Mouse (Mus musculus) neural tube, embryonic 13.5 days (tissue): ENCODE measurements around the gene Ankmy2. TPM values are rescaled to one million over a fixed set of nuclear protein-coding genes. Genes with fewer than 3 reads are reported as not detected.

Experiments used
- ATAC-seq: fragments of 200-750 bp; cut with Nextera tagmentation; 2 replicates; pipeline ENCODE4 v1.8.0; 2017; ENCODE audit warnings: low read depth, mild to moderate bottlenecking, moderate TSS enrichment, moderate library complexity
- H3K27ac ChIP-seq: fragments of 300-500 bp; sonication (generic); replicated peaks from 2 replicates; pipeline ENCODE4 v1.5.1; 2015; ENCODE audit warnings: moderate library complexity, mild to moderate bottlenecking, inconsistent platforms
- H3K27me3 ChIP-seq: fragments of 300-500 bp; sonication (generic); 2 replicates; pipeline ENCODE4 v1.6.1; 2015; ENCODE audit warnings: mild to moderate bottlenecking, inconsistent platforms
- H3K36me3 ChIP-seq: fragments of 300-500 bp; sonication (generic); 2 replicates; pipeline ENCODE4 v1.6.1; 2015; ENCODE audit warnings: mild to moderate bottlenecking, inconsistent platforms
- H3K4me1 ChIP-seq: fragments of 300-500 bp; sonication (generic); replicated peaks from 2 replicates; pipeline ENCODE4 v1.6.1; 2015; ENCODE audit warnings: inconsistent platforms
- H3K4me2 ChIP-seq: fragments of 300-500 bp; sonication (generic); 2 replicates; pipeline ENCODE4 v1.6.1; 2015; ENCODE audit warnings: inconsistent platforms, mild to moderate bottlenecking, moderate library complexity
- H3K4me3 ChIP-seq: fragments of 300-500 bp; sonication (generic); 2 replicates; pipeline ENCODE4 v1.5.1; 2015; ENCODE audit warnings: mild to moderate bottlenecking, inconsistent platforms
- H3K9ac ChIP-seq: fragments of 300-500 bp; sonication (generic); 2 replicates; pipeline ENCODE4 v1.6.1; 2015; ENCODE audit warnings: moderate library complexity, mild to moderate bottlenecking, inconsistent platforms
- H3K9me3 ChIP-seq: fragments of 300-500 bp; sonication (generic); 2 replicates; pipeline ENCODE4 v1.6.1; 2016; ENCODE audit warnings: inconsistent platforms
- WGBS: fragments of 180-500 bp; shearing (Covaris S2); methylation state at CpG from one replicate; pipeline ENCODE4 v1.1.7; 2015; 5-methylcytosine and 5-hydroxymethylcytosine counted together
- polyA plus RNA-seq: library from polyadenylated mRNA; unstranded; fragments of >200 nt; fragmentation: Nextera tagmentation; extraction: Ambion mirVana; gene quantifications from 2 replicates; pipeline ENCODE4 v1.2.1, GENCODE M21; 2015

Ankmy2 gene
- polyA plus RNA-seq, 1 experiment from 2014 or later, result 58.3 TPM

DNA sequence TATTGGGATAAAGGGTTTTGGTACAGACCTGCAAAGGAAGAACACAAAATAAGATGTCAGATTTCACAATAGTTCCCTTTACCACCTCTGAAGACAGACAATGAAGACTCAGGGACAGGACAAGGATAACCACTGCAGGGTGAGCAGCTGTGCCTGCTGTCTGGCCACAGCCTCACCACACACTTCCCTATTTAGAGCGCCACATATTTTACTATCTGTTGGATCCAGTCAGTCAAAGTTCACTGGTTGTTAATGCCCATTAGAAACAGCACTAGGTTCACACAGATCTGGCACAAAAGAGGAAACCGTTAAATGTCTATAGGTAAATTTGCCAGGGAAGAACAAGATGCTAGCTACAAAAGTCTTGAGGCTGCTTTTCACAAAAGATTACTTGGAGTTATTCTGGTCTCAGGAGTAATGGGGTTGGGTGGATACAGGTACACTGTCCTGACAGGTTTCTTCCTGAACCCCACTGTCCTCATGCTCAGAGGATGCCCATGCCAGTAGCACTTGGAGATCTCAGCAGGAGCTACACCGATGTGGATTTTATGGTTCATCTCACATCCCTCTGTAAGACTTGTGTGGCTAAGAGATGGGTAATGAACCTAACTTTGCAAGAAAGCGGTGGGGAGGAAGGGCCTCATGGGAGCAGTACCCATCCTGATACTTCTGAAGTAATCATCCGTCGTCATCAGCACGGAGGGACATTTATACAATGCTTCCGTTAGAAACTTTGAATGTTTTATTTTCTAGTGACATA, 57.7 kb downstream of the Ankmy2 start:
- Histone ChIP-seq H3K36me3 (no peaks in the 10 kb centered on the region), H3K27me3 (no peaks in the 10 kb centered on the region), H3K4me1 (no peaks in the 10 kb centered on the region), H3K27ac (no peak overlapping the region), H3K4me2 (no peak overlapping the region), H3K4me3 (no peak overlapping the region), H3K9ac (no peak overlapping the region), H3K9me3 (no peaks in the 10 kb centered on the region)
- WGBS, result 47% methylated on average over 8 of the region's 8 CpGs
- ATAC-seq, result 0 out of 2 replicates have a peak, but pooled peaks have one; percentile 49

DNA sequence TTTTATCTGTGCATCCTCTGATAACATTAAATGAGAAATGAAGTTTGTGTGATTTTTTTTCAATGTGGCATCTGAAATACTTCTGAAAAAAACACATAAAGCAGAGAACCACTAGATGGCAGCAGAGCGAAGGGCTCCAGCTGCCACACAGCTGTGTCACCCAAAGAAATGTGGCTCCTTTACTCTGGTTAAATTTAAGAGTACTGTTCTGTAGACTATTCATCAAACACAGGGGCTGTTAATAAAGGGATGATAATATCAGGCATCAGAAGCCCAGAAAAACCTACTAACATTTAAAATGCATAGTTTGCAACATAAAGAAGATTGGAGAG, 58.2 kb downstream of the Ankmy2 start:
- 0% methylated on average over 1 of the region's 1 CpGs for WGBS
- Histone ChIP-seq H3K4me1 (no peaks in the 10 kb centered on the region), H3K9ac (no peak overlapping the region), H3K4me2 (no peak overlapping the region), H3K4me3 (no peak overlapping the region), H3K27me3 (no peaks in the 10 kb centered on the region), H3K36me3 (no peaks in the 10 kb centered on the region), H3K9me3 (no peaks in the 10 kb centered on the region), H3K27ac (no peak overlapping the region)
- ATAC-seq, result peak; percentile 88

DNA sequence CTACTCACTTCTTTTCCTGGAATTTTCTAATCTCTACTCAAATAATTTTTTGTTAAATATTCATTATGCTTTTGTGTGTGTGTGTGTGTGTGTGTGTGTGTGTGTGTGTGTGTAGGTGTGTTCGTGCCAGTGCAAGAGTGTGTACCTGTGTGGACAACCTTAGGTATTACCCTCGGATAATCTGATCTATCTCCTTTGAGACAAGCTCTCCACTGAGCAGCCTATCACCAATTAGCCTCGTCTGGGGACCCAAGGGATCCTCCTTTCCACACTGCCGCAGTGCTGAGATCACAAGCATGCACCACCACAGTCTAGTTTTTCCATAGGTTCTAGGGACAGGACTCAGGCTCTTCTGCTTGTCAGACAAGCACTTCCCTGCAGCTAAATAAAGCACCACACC, 59.3 kb downstream of the Ankmy2 start:
- Histone ChIP-seq H3K4me1 (no peaks in the 10 kb centered on the region), H3K36me3 (no peaks in the 10 kb centered on the region), H3K4me2 (no peak overlapping the region), H3K27ac (no peak overlapping the region), H3K4me3 (no peak overlapping the region), H3K27me3 (no peaks in the 10 kb centered on the region), H3K9me3 (no peaks in the 10 kb centered on the region), H3K9ac (no peak overlapping the region)
- WGBS, result 62% methylated on average over 4 of the region's 4 CpGs
- ATAC-seq, result no peak

DNA sequence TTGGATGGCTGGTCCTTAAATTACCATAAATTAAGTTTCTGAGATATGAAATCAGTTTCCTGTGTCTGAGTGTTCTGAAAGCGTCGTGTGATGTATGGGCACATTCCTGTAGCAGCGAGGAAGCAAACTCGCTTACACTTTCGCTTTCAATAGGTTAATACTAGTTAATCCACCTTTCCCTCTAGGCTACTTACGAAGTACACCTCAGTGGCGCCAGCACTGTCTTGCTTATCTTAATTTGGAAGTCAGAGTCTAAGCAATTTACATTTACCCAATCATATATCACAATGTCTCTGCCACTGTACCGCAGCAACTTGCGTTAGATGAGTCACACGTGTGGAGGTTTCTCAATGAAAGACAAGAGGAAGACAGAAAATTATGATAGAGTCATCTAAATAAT, 60.0 kb downstream of the Ankmy2 start:
- H3K4me1 ChIP-seq, result no peaks in the 10 kb centered on the region
- H3K9ac ChIP-seq, result no peak overlapping the region
- H3K27ac ChIP-seq, result no peak overlapping the region
- H3K4me2 ChIP-seq, result no peak overlapping the region
- WGBS, result 81% methylated on average over 10 of the region's 10 CpGs
- ATAC-seq, result no peak
- H3K4me3 ChIP-seq, result no peak overlapping the region
- no peaks in the 10 kb centered on the region for H3K27me3 ChIP-seq
- no peaks in the 10 kb centered on the region for H3K9me3 ChIP-seq
- no peaks in the 10 kb centered on the region for H3K36me3 ChIP-seq

DNA sequence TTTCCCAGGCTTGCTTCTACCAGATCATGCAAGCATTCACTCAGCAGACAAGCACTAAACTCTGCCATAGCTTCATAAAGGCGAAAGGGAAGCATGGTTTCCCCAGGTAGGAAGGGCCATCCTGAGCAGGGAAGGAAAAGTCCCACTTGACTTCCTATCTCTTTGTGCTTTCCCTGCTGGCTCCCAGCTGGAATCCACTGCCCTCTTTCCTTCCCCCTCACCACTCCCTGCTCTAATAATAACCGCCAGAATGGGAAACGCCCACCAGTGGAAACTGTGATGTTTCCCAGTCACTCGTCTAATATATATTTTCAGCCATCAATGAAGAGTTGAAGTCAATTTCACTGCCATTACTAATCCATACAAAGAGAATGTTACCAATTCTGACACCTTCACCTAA, 67.5 kb downstream of the Ankmy2 start:
- no peak for ATAC-seq
- 80% methylated on average over 4 of the region's 4 CpGs for WGBS
- no peaks in the 10 kb centered on the region for H3K27me3 ChIP-seq
- no peaks in the 10 kb centered on the region for H3K9me3 ChIP-seq
- H3K9ac ChIP-seq, result no peak overlapping the region
- no peak overlapping the region for H3K4me3 ChIP-seq
- no peak overlapping the region for H3K27ac ChIP-seq
- no peak overlapping the region for H3K4me2 ChIP-seq
- no peaks in the 10 kb centered on the region for H3K36me3 ChIP-seq
- no peaks in the 10 kb centered on the region for H3K4me1 ChIP-seq

DNA sequence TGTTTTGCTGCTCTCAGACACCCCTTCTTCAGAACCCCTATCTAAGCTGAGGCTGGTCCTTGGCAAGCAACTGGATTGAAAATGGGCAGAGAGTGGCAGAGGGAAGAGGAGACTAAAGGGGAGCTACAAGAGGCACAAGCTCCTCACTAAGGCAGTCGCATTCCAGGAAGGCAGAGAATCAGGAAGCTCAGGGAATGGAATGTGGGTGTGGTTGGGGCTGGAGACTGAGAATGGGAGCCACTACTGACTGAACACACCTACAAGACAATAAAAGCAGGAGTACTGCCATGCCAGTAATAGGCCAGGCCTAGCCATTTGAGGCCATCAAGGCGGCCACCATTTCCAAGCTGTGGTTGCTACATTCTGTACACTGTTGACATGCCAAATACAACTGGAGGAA, 74.5 kb downstream of the Ankmy2 start:
- Histone ChIP-seq H3K9me3 (no peaks in the 10 kb centered on the region), H3K9ac (no peak overlapping the region), H3K27me3 (no peaks in the 10 kb centered on the region), H3K36me3 (no peaks in the 10 kb centered on the region), H3K4me2 (no peak overlapping the region), H3K4me3 (no peak overlapping the region), H3K4me1 (no peaks in the 10 kb centered on the region), H3K27ac (no peak overlapping the region)
- WGBS, result 86% methylated on average over 2 of the region's 2 CpGs
- no peak for ATAC-seq

DNA sequence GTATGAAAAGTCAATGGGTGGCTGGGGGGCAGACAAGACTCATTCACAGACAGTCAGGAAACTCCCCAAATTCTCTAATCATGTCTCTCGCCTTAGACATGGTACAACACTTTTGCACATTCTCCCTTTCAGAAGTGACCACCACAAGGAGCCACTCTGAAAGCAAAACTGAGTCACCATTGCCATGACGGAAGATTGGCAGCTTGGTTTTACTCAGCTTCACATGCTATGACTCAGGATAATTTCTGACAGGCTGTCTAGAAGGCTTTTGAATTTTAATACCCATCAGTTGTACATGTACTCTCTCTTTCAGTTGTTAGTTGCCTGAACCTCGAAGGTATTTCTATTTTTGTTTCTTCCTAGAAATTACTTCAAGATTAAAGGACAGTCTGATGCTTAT, 84.3 kb downstream of the Ankmy2 start:
- Histone ChIP-seq H3K4me2 (no peak overlapping the region), H3K27me3 (no peaks in the 10 kb centered on the region), H3K4me1 (no peaks in the 10 kb centered on the region), H3K36me3 (no peaks in the 10 kb centered on the region), H3K4me3 (no peak overlapping the region), H3K9ac (no peak overlapping the region), H3K27ac (no peak overlapping the region), H3K9me3 (no peaks in the 10 kb centered on the region)
- WGBS, result 91% methylated on average over 3 of the region's 3 CpGs
- no peak for ATAC-seq

Other genes with a start within 250 kb of the Ankmy2 start
- gene Agr3, start 231.5 kb upstream of the Ankmy2 start, polyA plus RNA-seq, result not detected in 2 replicates
- gene Agr2, start 164.2 kb upstream of the Ankmy2 start, polyA plus RNA-seq, result 0.40 TPM in 1 of 2 replicates, not detected in the other
- 392 and 398 TPM in 2 replicates for gene Tspan13, start 114.6 kb upstream of the Ankmy2 start, polyA plus RNA-seq
- gene Bzw2, start 966 bp downstream of the Ankmy2 start, polyA plus RNA-seq, result 389 and 400 TPM in 2 replicates
- not detected in 2 replicates for gene Lrrc72, start 96.3 kb downstream of the Ankmy2 start, polyA plus RNA-seq
- 16.8 and 19.5 TPM in 2 replicates for gene Sostdc1, start 157.0 kb downstream of the Ankmy2 start, polyA plus RNA-seq
- gene Ispd, start 224.3 kb downstream of the Ankmy2 start, polyA plus RNA-seq, result 13.1 and 17.9 TPM in 2 replicates
- 1.1 and 1.2 TPM in 2 replicates for gene D630036H23Rik, start 225.1 kb downstream of the Ankmy2 start, polyA plus RNA-seq